Mouse (Mus musculus): ENCODE measurements around the gene Neto2.

DNA sequence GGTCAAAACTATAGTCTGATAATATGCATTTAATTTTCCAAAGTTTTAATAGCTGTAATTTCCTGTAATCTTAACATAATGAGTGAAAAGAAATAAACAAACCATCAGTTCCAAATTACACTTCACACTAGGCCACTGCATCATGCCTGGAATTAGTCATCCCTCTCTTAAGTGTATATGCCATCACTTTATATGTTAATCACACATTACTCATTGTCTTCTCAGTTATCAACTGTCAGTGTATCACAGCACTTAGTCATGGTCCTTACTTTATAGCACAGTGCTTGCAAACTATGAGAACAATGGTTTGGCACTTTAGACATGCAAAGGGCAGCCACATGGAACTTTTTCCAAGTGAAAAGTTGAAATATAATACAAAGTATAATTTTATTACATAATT is 52.2 kb downstream of the Neto2 start:
- TF ChIP-seq CTCF (IDR thresholded peaks at IDR 0.05; ENCODE audit: extremely low read depth, insufficient read depth, low read length) = no peak
- TF ChIP-seq POLR2A (IDR thresholded peaks at IDR 0.05; ENCODE audit: extremely low read depth, insufficient read depth, low read length) = no peak
